Mouse (Mus musculus) intestine, postnatal 0 days (tissue): ENCODE measurements around the gene Racgap1. TPM values are rescaled to one million over a fixed set of nuclear protein-coding genes. Genes with fewer than 3 reads are reported as not detected.

Source experiments
- ATAC-seq: fragments of 200-750 bp; cut with Nextera tagmentation; 2 replicates; pipeline ENCODE4 v1.8.0; 2017; ENCODE audit warnings: mild to moderate bottlenecking, moderate TSS enrichment, moderate library complexity
- H3K27ac ChIP-seq: fragments of 300-500 bp; sonication (generic); 2 replicates; pipeline ENCODE4 v1.5.1; 2014; ENCODE audit warnings: mild to moderate bottlenecking, low read depth, low read length, moderate library complexity
- H3K27me3 ChIP-seq: fragments of 300-500 bp; sonication (generic); replicated peaks from 2 replicates; pipeline ENCODE4 v1.6.1; 2014; ENCODE audit warnings: low read length, mixed read lengths; ENCODE audit not compliant: control insufficient read depth, insufficient read depth
- H3K36me3 ChIP-seq: fragments of 300-500 bp; sonication (generic); 2 replicates; pipeline ENCODE4 v1.6.1; 2014; ENCODE audit warnings: mild to moderate bottlenecking, moderate library complexity; ENCODE audit not compliant: control insufficient read depth, insufficient read depth
- H3K4me1 ChIP-seq: fragments of 300-500 bp; sonication (generic); replicated peaks from 2 replicates; pipeline ENCODE4 v1.6.1; 2014; ENCODE audit warnings: antibody characterized with exemption, low read length, mixed read lengths; ENCODE audit not compliant: control insufficient read depth, insufficient read depth
- H3K4me2 ChIP-seq: fragments of 300-500 bp; sonication (generic); replicated peaks from 2 replicates; pipeline ENCODE4 v1.6.1; 2014; ENCODE audit warnings: low read depth, mild to moderate bottlenecking, moderate library complexity
- H3K4me3 ChIP-seq: fragments of 300-500 bp; sonication (generic); 2 replicates; pipeline ENCODE4 v1.5.1; 2014; ENCODE audit warnings: low read depth, low read length
- H3K9ac ChIP-seq: fragments of 300-500 bp; sonication (generic); 2 replicates; pipeline ENCODE4 v1.6.1; 2014; ENCODE audit warnings: mild to moderate bottlenecking, low read depth, low read length
- H3K9me3 ChIP-seq: fragments of 300-500 bp; sonication (generic); 2 replicates; pipeline ENCODE4 v1.6.1; 2016; ENCODE audit warnings: mixed run types; ENCODE audit not compliant: control insufficient read depth
- CTCF ChIP-seq: sonication (generic); IDR thresholded peaks from 2 replicates; pipeline ENCODE4 v1.5.1; 2016; ENCODE audit warnings: low read depth, mild to moderate bottlenecking, control low read depth, antibody characterized with exemption, moderate library complexity
- WGBS: fragments of 180-500 bp; shearing (Covaris S2); extraction: QIAGEN DNeasy Blood & Tissue Kit; methylation state at CpG from one replicate; pipeline ENCODE4 v1.1.7; 2014; 5-methylcytosine and 5-hydroxymethylcytosine counted together
- polyA plus RNA-seq: library from polyadenylated mRNA; unstranded; fragments of >200 nt; fragmentation: Nextera tagmentation; extraction: Ambion mirVana; gene quantifications from 2 replicates; pipeline ENCODE4 v1.2.1, GENCODE M21; 2015

Gene Racgap1
- polyA plus RNA-seq, 1 experiment from 2014 or later: 25.7 TPM

DNA sequence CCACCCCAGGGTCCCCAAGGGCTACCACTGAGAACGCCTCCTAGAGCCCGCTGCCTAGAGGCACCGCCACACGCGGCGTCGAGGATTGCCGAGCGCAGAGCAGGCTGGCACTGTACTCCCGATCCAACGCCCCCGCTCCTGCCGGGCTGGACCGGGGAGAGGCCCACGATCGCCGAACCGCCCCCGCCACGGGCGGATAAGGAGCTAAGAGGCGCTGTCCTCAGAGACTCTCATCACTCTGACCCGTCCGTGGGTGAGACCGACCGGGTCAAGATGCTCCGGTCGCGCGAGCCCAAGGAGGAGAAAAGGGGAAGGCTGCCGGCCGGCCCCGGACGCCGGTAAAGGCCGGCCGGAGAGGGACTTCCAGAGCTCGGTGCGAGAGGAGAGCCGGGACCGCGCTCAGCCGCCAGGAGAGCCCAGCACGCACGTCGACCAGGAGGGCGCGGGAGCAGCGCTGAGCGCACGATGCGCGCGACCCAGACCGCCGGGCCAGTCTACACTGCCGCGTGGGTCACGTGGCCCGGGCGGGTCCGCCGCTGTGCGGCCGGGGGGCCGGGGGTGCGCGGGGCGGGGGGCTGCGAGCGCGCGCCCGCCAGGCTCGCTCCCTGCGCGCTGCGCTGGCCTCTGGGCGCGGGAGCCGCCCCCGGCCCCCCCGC, 60.9 kb downstream of the Racgap1 start, which contains the start of gene Aqp5:
TSS of gene Aqp5 (plus strand) at position 354 of the 656 bp plus-strand sequence.
- H3K9ac ChIP-seq: no peak within 1 kb of the TSS

DNA sequence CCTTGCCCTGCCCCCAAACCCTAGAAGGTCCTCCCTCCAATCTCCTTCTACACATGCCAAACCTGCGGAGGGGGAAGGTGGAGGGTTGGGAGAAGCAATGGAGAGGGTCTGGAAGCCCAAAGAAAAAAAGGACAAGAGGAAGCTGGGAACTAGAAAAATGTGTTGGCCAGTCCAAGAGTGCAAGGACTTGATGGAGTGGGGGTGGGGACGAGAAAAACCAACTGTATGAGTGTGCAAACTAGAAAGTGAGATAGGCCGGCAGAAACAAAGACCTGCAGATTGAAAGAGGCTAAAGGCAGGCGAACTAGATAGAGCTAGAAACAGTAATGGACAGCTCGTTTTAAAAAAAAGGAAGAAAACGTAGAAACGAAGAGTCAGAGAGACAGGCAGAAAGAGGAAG, 61.8 kb downstream of the Racgap1 start:
- Histone ChIP-seq H3K4me1 (no peaks in the 10 kb centered on the region), H3K4me3 (no peak overlapping the region), H3K27me3 (peaks cover 99% of the 10 kb centered on the region), H3K4me2 (no peak overlapping the region), H3K9me3 (no peaks in the 10 kb centered on the region), H3K9ac (no peak overlapping the region), H3K27ac (no peak overlapping the region), H3K36me3 (no peaks in the 10 kb centered on the region)
- WGBS: 23% methylated on average over 7 of the region's 7 CpGs
- no peak for ATAC-seq
- no peak for TF ChIP-seq CTCF

More for the DNA sequence above, 60.9 kb downstream of the Racgap1 start, which contains the start of gene Aqp5:
- H3K9me3 ChIP-seq: no peaks in the 10 kb centered on the region
- no peak for ATAC-seq
- 2% methylated on average over 56 of the region's 83 CpGs for WGBS
- no peaks in the 10 kb centered on the region for H3K36me3 ChIP-seq
- peaks cover 99% of the 10 kb centered on the region for H3K27me3 ChIP-seq
- no peak for TF ChIP-seq CTCF
- peak within 1 kb of the TSS; percentile 34 for H3K4me3 ChIP-seq
- H3K27ac ChIP-seq: no peak within 1 kb of the TSS
- peak within 1 kb of the TSS; percentile 65 for H3K4me2 ChIP-seq
- H3K4me1 ChIP-seq: no peaks in the 10 kb centered on the region

DNA sequence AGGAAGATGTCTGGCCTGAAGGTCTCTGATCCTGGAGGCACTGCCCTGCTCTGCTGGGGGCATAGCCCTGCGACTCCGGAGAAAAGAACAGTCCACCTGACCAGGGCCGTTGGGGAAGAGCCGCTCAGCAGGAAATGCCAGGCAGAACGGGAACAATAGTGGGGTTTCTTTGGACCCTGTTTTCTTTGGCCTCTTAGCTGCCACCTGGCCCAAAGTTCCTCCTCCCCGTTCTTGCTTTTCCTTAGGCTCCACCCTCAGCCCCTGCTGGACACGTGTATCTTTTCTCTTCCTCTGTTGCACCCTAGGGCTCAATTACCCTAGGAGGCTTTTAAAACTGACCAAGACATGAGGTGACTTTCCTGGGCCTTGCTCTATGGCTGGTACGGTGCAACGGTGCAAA, 62.2 kb downstream of the Racgap1 start:
- ATAC-seq: no peak
- H3K27me3 ChIP-seq: peaks cover 99% of the 10 kb centered on the region
- H3K27ac ChIP-seq: no peak overlapping the region
- H3K9ac ChIP-seq: no peak overlapping the region
- no peaks in the 10 kb centered on the region for H3K9me3 ChIP-seq
- WGBS: 5% methylated on average over 9 of the region's 9 CpGs
- H3K4me1 ChIP-seq: no peaks in the 10 kb centered on the region
- no peak overlapping the region for H3K4me3 ChIP-seq
- no peaks in the 10 kb centered on the region for H3K36me3 ChIP-seq
- H3K4me2 ChIP-seq: no peak overlapping the region
- TF ChIP-seq CTCF: no peak

DNA sequence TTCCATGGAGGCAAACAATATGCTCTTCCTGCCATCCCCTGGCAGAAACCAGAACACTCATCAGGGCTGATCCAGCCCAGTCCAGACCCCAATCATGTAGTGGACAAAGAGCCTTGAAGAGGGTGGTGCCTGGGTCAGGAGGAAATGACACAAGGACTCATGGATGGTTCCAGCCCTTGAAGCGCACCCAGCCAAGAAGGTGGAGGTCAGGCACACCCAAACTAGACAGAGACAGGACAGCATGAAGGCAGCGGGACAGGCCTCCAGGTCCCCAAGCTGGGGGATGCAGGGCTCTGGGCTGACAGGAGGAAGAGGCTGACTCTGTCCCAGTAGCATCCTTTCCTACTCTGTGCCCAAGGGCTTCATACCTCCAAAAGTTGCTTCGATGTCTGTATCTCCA, 64.9 kb downstream of the Racgap1 start:
- Histone ChIP-seq H3K27ac (no peak overlapping the region), H3K36me3 (no peaks in the 10 kb centered on the region), H3K9me3 (no peaks in the 10 kb centered on the region), H3K4me2 (no peak overlapping the region), H3K4me3 (no peak overlapping the region), H3K4me1 (no peaks in the 10 kb centered on the region), H3K9ac (no peak overlapping the region), H3K27me3 (peaks cover 97% of the 10 kb centered on the region)
- WGBS: 88% methylated on average over 3 of the region's 3 CpGs
- ATAC-seq: no peak
- no peak for TF ChIP-seq CTCF

DNA sequence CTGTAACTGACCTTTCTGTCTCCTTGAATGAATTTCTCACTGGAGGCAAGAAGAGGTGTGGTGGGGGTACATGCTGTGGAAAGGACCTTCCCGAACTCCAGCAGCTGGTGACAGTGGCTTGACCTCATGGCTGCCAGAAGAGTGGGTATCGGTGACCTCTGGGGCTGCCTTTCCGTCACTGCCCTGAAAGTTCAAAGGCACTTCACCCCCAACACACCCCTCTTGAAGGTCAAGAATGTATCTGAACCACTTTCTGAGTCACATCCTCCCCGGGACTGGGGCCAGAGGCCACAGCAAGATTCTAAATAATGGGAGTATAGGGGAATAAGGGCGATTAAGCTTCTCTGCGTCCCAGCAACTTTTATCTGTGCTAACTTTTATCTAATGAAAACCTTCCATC, 65.7 kb downstream of the Racgap1 start:
- H3K27ac ChIP-seq: no peak overlapping the region
- no peaks in the 10 kb centered on the region for H3K9me3 ChIP-seq
- TF ChIP-seq CTCF: no peak
- no peak overlapping the region for H3K4me2 ChIP-seq
- peaks cover 97% of the 10 kb centered on the region for H3K27me3 ChIP-seq
- no peak overlapping the region for H3K4me3 ChIP-seq
- H3K4me1 ChIP-seq: no peaks in the 10 kb centered on the region
- H3K36me3 ChIP-seq: no peaks in the 10 kb centered on the region
- no peak for ATAC-seq
- no peak overlapping the region for H3K9ac ChIP-seq
- WGBS: 69% methylated on average over 6 of the region's 6 CpGs

DNA sequence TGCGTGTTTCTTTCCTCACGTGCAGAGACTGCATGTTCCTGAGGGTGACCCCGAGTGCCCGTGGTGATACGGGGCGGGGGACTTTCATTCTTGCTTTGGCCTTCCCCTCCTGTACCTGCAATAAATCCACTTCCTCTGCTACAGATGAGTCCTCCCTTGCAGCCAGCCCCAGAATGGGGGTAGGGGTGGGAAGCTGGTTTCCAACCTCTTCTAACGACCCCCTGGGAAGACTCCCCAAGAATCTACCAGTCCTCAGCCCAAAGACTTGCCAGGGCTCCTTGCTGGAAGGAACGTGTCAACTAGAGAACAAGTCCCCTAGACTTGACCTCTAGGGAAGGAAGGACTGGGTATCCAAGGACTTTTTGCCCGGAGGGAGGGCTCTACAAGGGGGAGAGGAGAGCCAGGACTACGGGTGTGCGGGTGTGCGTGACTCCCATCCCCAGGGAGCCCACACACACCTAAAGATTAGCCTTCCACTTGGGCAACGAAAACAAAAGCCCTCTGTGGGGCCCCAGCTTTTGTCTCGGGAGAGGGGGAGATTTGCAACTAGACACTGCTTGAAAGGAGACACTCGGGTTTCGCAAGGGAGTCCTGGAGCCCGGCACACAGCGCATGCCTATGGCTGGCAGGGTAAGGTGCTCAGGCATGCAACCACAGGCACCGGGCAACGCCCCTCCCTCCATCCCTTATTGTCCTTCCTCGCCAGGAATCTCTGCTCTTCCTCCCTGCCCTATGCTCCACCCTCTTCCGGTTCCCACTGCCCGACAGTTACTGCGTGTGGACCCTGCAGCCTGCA, 66.9 kb downstream of the Racgap1 start:
- TF ChIP-seq CTCF: no peak
- no peak overlapping the region for H3K27ac ChIP-seq
- peaks cover 88% of the 10 kb centered on the region for H3K27me3 ChIP-seq
- no peak overlapping the region for H3K9ac ChIP-seq
- H3K4me3 ChIP-seq: peak overlapping the region; percentile 33
- H3K9me3 ChIP-seq: no peaks in the 10 kb centered on the region
- H3K4me2 ChIP-seq: peak overlapping the region; percentile 62
- no peaks in the 10 kb centered on the region for H3K4me1 ChIP-seq
- ATAC-seq: no peak
- no peaks in the 10 kb centered on the region for H3K36me3 ChIP-seq
- under 1% methylated on average over 24 of the region's 24 CpGs for WGBS
